Mouse (Mus musculus): ENCODE data around the gene Hes1.
A peak's percentile ranks its signal among the peaks of the same experiment; 100 is the strongest.

Hes1 gene

GRCm38 (mm10) chr16:30063984-30064453, at the start of gene Hes1:
Gene Hes1, plus strand, starts transcription at chr16:30064384.
- DNase-seq (ENCODE audit: low read depth, low spot score), result peak; percentile 94

GRCm38 (mm10) chr16:30016064-30016463, 48.1 kb upstream of the Hes1 start:
- no peak for DNase-seq (ENCODE audit: low read depth, low spot score)

GRCm38 (mm10) chr16:30020124-30020523, 44.1 kb upstream of the Hes1 start:
- DNase-seq (ENCODE audit: low read depth, low spot score), result no peak

GRCm38 (mm10) chr16:30022352-30022751, 41.8 kb upstream of the Hes1 start:
- DNase-seq (ENCODE audit: low read depth, low spot score), result no peak

GRCm38 (mm10) chr16:30022890-30023797, 41.0 kb upstream of the Hes1 start:
- no peak for DNase-seq (ENCODE audit: low read depth, low spot score)

GRCm38 (mm10) chr16:30024681-30025262, 39.4 kb upstream of the Hes1 start:
- peak; percentile 75 for DNase-seq (ENCODE audit: low read depth, low spot score)

GRCm38 (mm10) chr16:30028184-30028583, 36.0 kb upstream of the Hes1 start:
- no peak for DNase-seq (ENCODE audit: low read depth, low spot score)

GRCm38 (mm10) chr16:30029264-30030003, 34.8 kb upstream of the Hes1 start:
- DNase-seq (ENCODE audit: low read depth, low spot score), result no peak

- DNase-seq (ENCODE audit: low read depth, low spot score), result no peak
Measured at GRCm38 (mm10) chr16:30032326-30032904, 31.8 kb upstream of the Hes1 start.

- DNase-seq (ENCODE audit: low read depth, low spot score), result no peak
Measured at GRCm38 (mm10) chr16:30033390-30033789, 30.8 kb upstream of the Hes1 start.

GRCm38 (mm10) chr16:30034001-30034400, 30.2 kb upstream of the Hes1 start:
- DNase-seq (ENCODE audit: low read depth, low spot score), result no peak

- peak; percentile 34 for DNase-seq (ENCODE audit: low read depth, low spot score)
Measured at GRCm38 (mm10) chr16:30034521-30034920, 29.7 kb upstream of the Hes1 start.

- no peak for DNase-seq (ENCODE audit: low read depth, low spot score)
Measured at GRCm38 (mm10) chr16:30034979-30035440, 29.2 kb upstream of the Hes1 start.

- DNase-seq (ENCODE audit: low read depth, low spot score), result no peak
Measured at GRCm38 (mm10) chr16:30036104-30036503, 28.1 kb upstream of the Hes1 start.

- DNase-seq (ENCODE audit: low read depth, low spot score), result no peak
Measured at GRCm38 (mm10) chr16:30038663-30039593, 25.3 kb upstream of the Hes1 start.

GRCm38 (mm10) chr16:30039841-30040240, 24.3 kb upstream of the Hes1 start:
- no peak for DNase-seq (ENCODE audit: low read depth, low spot score)

- no peak for DNase-seq (ENCODE audit: low read depth, low spot score)
Measured at GRCm38 (mm10) chr16:30042859-30043258, 21.3 kb upstream of the Hes1 start.

- no peak for DNase-seq (ENCODE audit: low read depth, low spot score)
Measured at GRCm38 (mm10) chr16:30045615-30046014, 18.6 kb upstream of the Hes1 start.

- no peak for DNase-seq (ENCODE audit: low read depth, low spot score)
Measured at GRCm38 (mm10) chr16:30047010-30047409, 17.2 kb upstream of the Hes1 start.

GRCm38 (mm10) chr16:30047421-30047831, 16.8 kb upstream of the Hes1 start:
- DNase-seq (ENCODE audit: low read depth, low spot score), result no peak
